16 mouse cellular contexts compared by ENCODE assay signal in genomic region chr14:31141011-31141410, GRCm38 (mm10). TPM values are rescaled to one million over a fixed set of nuclear protein-coding genes. Genes with fewer than 3 reads are reported as not detected.
DNase-seq lines count a peak whose midpoint lies in the region; ATAC-seq lines count a peak whose summit lies in the region.
"Had no signal": no experiment of that assay in that cellular context is flagged by ENCODE, and none has a peak within 500 bp of the region (broad histone marks: within the 10 kb centered on the region; RNA-seq: fewer than 3 reads in every experiment).

No protein-coding gene starts in this region.

- DNase-seq in forebrain, embryonic 11.5 days (ENCODE audit: low spot score): peak; percentile 54
- no peak for DNase-seq in forebrain, embryonic 10.5 days (ENCODE audit: extremely low spot score, low spot score)
- DNase-seq in heart, adult 11 months: peak; percentile 90
- DNase-seq in heart, adult 18-20 months: no peak
- peak; percentile 38 for DNase-seq in testis, postnatal 10 days (ENCODE audit: low spot score)
- DNase-seq in testis, postnatal 14 days (ENCODE audit: low spot score): no peak
- DNase-seq in urinary bladder, adult 18-20 months (ENCODE audit: low spot score in 2 of 2): no peak
- DNase-seq: adrenal gland, adult 8-10 months; cerebellum, adult 9-10 months; heart, postnatal 10 days; kidney, adult 11 months; kidney, adult 9 months had no signal

- no peak overlapping the region for H3K27ac ChIP-seq in forebrain, embryonic 11.5 days (ENCODE audit: low read depth, low read length)
- H3K27ac ChIP-seq in forebrain, embryonic 10.5 days: no peak overlapping the region
- H3K27ac ChIP-seq: forebrain, embryonic 15.5 days; hindbrain, embryonic 13.5 days; hindbrain, postnatal 0 days had no signal

- ATAC-seq in forebrain, embryonic 11.5 days (replicated peaks; ENCODE audit: low FRiP score): no peak
- ATAC-seq: forebrain, embryonic 15.5 days; hindbrain, postnatal 0 days had no signal

- H3K27me3 ChIP-seq in forebrain, embryonic 11.5 days (ENCODE audit: control insufficient read depth, insufficient read depth, low read length): no peaks in the 10 kb centered on the region
- no peaks in the 10 kb centered on the region for H3K27me3 ChIP-seq in forebrain, embryonic 10.5 days (ENCODE audit: poor library complexity, severe bottlenecking)
- H3K27me3 ChIP-seq: forebrain, embryonic 15.5 days; hindbrain, embryonic 13.5 days had no signal

- H3K4me2 ChIP-seq in forebrain, embryonic 11.5 days (ENCODE audit: low read depth, low read length, severe bottlenecking): no peak overlapping the region
- H3K4me2 ChIP-seq: forebrain, embryonic 15.5 days; hindbrain, embryonic 13.5 days had no signal

- H3K9me3 ChIP-seq in forebrain, embryonic 11.5 days (ENCODE audit: control insufficient read depth, low read length): no peaks in the 10 kb centered on the region
- H3K9me3 ChIP-seq in forebrain, embryonic 10.5 days: no peaks in the 10 kb centered on the region; the same call in 1 of the 2 replicates
- H3K9me3 ChIP-seq: forebrain, embryonic 15.5 days; hindbrain, embryonic 13.5 days had no signal

- no peak overlapping the region for H3K9ac ChIP-seq in forebrain, embryonic 11.5 days (ENCODE audit: low read length)
- H3K9ac ChIP-seq: forebrain, embryonic 15.5 days; hindbrain, embryonic 13.5 days had no signal

- H3K4me1 ChIP-seq in forebrain, embryonic 11.5 days (replicated peaks; ENCODE audit: control insufficient read depth, insufficient read depth, low read length): no peaks in the 10 kb centered on the region
- no peaks in the 10 kb centered on the region for H3K4me1 ChIP-seq in forebrain, embryonic 10.5 days

- H3K36me3 ChIP-seq in forebrain, embryonic 11.5 days (ENCODE audit: control insufficient read depth, insufficient read depth, low read length): peaks cover 34% of the 10 kb centered on the region
- H3K36me3 ChIP-seq in forebrain, embryonic 10.5 days (replicated peaks): peaks cover 77% of the 10 kb centered on the region

- 97% methylated on average over 13 of the region's 14 CpGs for WGBS in forebrain, embryonic 11.5 days
- 95% methylated on average over 14 of the region's 14 CpGs for WGBS in forebrain, embryonic 10.5 days

- no peak overlapping the region for H3K4me3 ChIP-seq in forebrain, embryonic 11.5 days (ENCODE audit: low read depth, low read length)
- H3K4me3 ChIP-seq in forebrain, embryonic 10.5 days: no peak overlapping the region
- H3K4me3 ChIP-seq: forebrain, embryonic 15.5 days; hindbrain, embryonic 13.5 days had no signal

RNA-seq across cellular contexts. Expression of gene Nt5dc2, which starts 10.2 kb away (rescaled TPM):
- 565 and 637 TPM in 2 replicates for polyA plus RNA-seq in forebrain, embryonic 11.5 days (2014; fragmentation: Nextera tagmentation; extraction: Ambion mirVana)
- polyA plus RNA-seq in forebrain, embryonic 10.5 days (2016; fragmentation: Nextera tagmentation; extraction: Ambion mirVana): 558 and 609 TPM in 2 replicates
- 10 to 100 TPM; 19.2 TPM for total RNA-seq in heart, adult 18-20 months (2021)

RNA-seq across cellular contexts. Expression of gene Smim4, which starts 12.3 kb away (rescaled TPM):
- polyA plus RNA-seq in forebrain, embryonic 11.5 days (2014; fragmentation: Nextera tagmentation; extraction: Ambion mirVana): 50.9 and 52.7 TPM in 2 replicates
- polyA plus RNA-seq in forebrain, embryonic 10.5 days (2016; fragmentation: Nextera tagmentation; extraction: Ambion mirVana): 58.3 and 58.8 TPM in 2 replicates
- total RNA-seq in heart, adult 18-20 months (2021): 10 to 100 TPM; 74.5 to 87.4 TPM

RNA-seq across cellular contexts. Expression of gene Stab1, which starts 27.4 kb away (rescaled TPM):
- polyA plus RNA-seq in forebrain, embryonic 11.5 days (2014; fragmentation: Nextera tagmentation; extraction: Ambion mirVana): 21.8 and 27.1 TPM in 2 replicates
- 20.7 and 21.6 TPM in 2 replicates for polyA plus RNA-seq in forebrain, embryonic 10.5 days (2016; fragmentation: Nextera tagmentation; extraction: Ambion mirVana)
- total RNA-seq in heart, adult 18-20 months (2021): 10 to 100 TPM; 63.2 to 64.1 TPM
- total RNA-seq: hematopoietic stem cell, adult 5-6 weeks had no signal

Comparison
In these comparisons a context has a peak if more than half of its experiments do, and no peak if none do; other contexts are left out.
1. DNase-seq: peak in forebrain, embryonic 11.5 days (single experiment), heart, adult 11 months (single experiment) and testis, postnatal 10 days (single experiment); none in forebrain, embryonic 10.5 days (single experiment), heart, adult 18-20 months (0 of 2), testis, postnatal 14 days (single experiment) and urinary bladder, adult 18-20 months (0 of 2).